Mouse (Mus musculus) liver, embryonic 13.5 days (tissue): ENCODE results near the gene Hexa. TPM values are rescaled to one million over a fixed set of nuclear protein-coding genes. Genes with fewer than 3 reads are reported as not detected.

Experiments used
- ATAC-seq: fragments of 200-750 bp; cut with Nextera tagmentation; 2 replicates; pipeline ENCODE4 v1.8.0; 2017; ENCODE audit warnings: low read depth, mild to moderate bottlenecking, moderate number of reproducible peaks, moderate library complexity
- DNase-seq: peaks from one replicate; pipeline ENCODE4 v3.0.0; 2022
- H3K27ac ChIP-seq: fragments of 300-500 bp; sonication (generic); 2 replicates; pipeline ENCODE4 v1.5.1; 2015; ENCODE audit warnings: moderate library complexity, mild to moderate bottlenecking, inconsistent platforms
- H3K27me3 ChIP-seq: fragments of 300-500 bp; sonication (generic); 2 replicates; pipeline ENCODE4 v1.6.1; 2015; ENCODE audit warnings: mild to moderate bottlenecking, inconsistent platforms
- H3K36me3 ChIP-seq: fragments of 300-500 bp; sonication (generic); 2 replicates; pipeline ENCODE4 v1.6.1; 2015; ENCODE audit warnings: mild to moderate bottlenecking, inconsistent platforms
- H3K4me1 ChIP-seq: fragments of 300-500 bp; sonication (generic); replicated peaks from 2 replicates; pipeline ENCODE4 v1.6.1; 2015; ENCODE audit warnings: inconsistent platforms
- H3K4me2 ChIP-seq: fragments of 300-500 bp; sonication (generic); 2 replicates; pipeline ENCODE4 v1.6.1; 2015; ENCODE audit warnings: inconsistent platforms, mild to moderate bottlenecking, moderate library complexity
- H3K4me3 ChIP-seq: fragments of 300-500 bp; sonication (generic); replicated peaks from 2 replicates; pipeline ENCODE4 v1.5.1; 2015; ENCODE audit warnings: mild to moderate bottlenecking, inconsistent platforms
- H3K9ac ChIP-seq: fragments of 300-500 bp; sonication (generic); 2 replicates; pipeline ENCODE4 v1.6.1; 2015; ENCODE audit warnings: mild to moderate bottlenecking, inconsistent platforms
- H3K9me3 ChIP-seq: fragments of 300-500 bp; sonication (generic); replicated peaks from 2 replicates; pipeline ENCODE4 v1.6.1; 2016; ENCODE audit warnings: inconsistent platforms
- WGBS: fragments of 180-500 bp; shearing (Covaris S2); methylation state at CpG from one replicate; pipeline ENCODE4 v1.1.7; 2015; ENCODE audit not compliant: insufficient replicate concordance; 5-methylcytosine and 5-hydroxymethylcytosine counted together
- polyA plus RNA-seq: library from polyadenylated mRNA; unstranded; fragments of >200 nt; fragmentation: Nextera tagmentation; extraction: Ambion mirVana; gene quantifications from 2 replicates; pipeline ENCODE4 v1.2.1, GENCODE M21; 2015

Gene Hexa
- polyA plus RNA-seq, 1 experiment from 2014 or later, result 32.1 TPM

- no peak for DNase-seq
- Histone ChIP-seq H3K4me2 (no peak overlapping the region), H3K9me3 (no peaks in the 10 kb centered on the region), H3K4me1 (no peaks in the 10 kb centered on the region), H3K27ac (no peak overlapping the region), H3K4me3 (no peak overlapping the region), H3K9ac (no peak overlapping the region), H3K27me3 (no peaks in the 10 kb centered on the region), H3K36me3 (0 out of 2 replicates have a peak, but pooled peaks cover 1% of the 10 kb centered on the region)
- 62% methylated on average over 4 of the region's 4 CpGs for WGBS
- no peak for ATAC-seq
These were observed 14.4 kb downstream of the Hexa start for GRCm38 (mm10) chr9:59553719-59554118.

- WGBS, result 8% methylated on average over 4 of the region's 4 CpGs
- ATAC-seq, result peak; percentile 62; the same call in 1 of the 2 replicates
- 0 out of 2 replicates have a peak, but pooled peaks cover 6% of the 10 kb centered on the region for H3K27me3 ChIP-seq
- peak; percentile 62 for DNase-seq
- H3K4me3 ChIP-seq, result no peak overlapping the region
- H3K4me1 ChIP-seq, result 0 out of 2 replicates have a peak, but pooled peaks cover 3% of the 10 kb centered on the region
- no peak overlapping the region for H3K27ac ChIP-seq
- H3K9ac ChIP-seq, result no peak overlapping the region
- H3K4me2 ChIP-seq, result no peak overlapping the region
- H3K36me3 ChIP-seq, result peaks cover 19% of the 10 kb centered on the region
- H3K9me3 ChIP-seq, result no peaks in the 10 kb centered on the region
These were observed 26.3 kb downstream of the Hexa start for GRCm38 (mm10) chr9:59565600-59565999.

- whole genome bisulfite sequencing, result 17% methylated on average over 6 of the region's 6 CpGs
- peak; percentile 57; the same call in 1 of the 2 replicates for ATAC-seq
- Histone ChIP-seq H3K4me1 (0 out of 2 replicates have a peak, but pooled peaks cover 3% of the 10 kb centered on the region), H3K9ac (no peak overlapping the region), H3K27ac (no peak overlapping the region), H3K36me3 (peaks cover 15% of the 10 kb centered on the region), H3K4me3 (no peak overlapping the region), H3K4me2 (no peak overlapping the region), H3K27me3 (0 out of 2 replicates have a peak, but pooled peaks cover 6% of the 10 kb centered on the region), H3K9me3 (no peaks in the 10 kb centered on the region)
- peak; percentile 45 for DNase-seq
These were observed 27.8 kb downstream of the Hexa start for GRCm38 (mm10) chr9:59567111-59567510.

GRCm38 (mm10) chr9:59571852-59572251, 32.5 kb downstream of the Hexa start:
- no peak for DNase-seq
- H3K9ac ChIP-seq, result no peak overlapping the region
- no peaks in the 10 kb centered on the region for H3K9me3 ChIP-seq
- H3K4me2 ChIP-seq, result no peak overlapping the region
- H3K4me3 ChIP-seq, result no peak overlapping the region
- no peak for ATAC-seq
- H3K4me1 ChIP-seq, result 0 out of 2 replicates have a peak, but pooled peaks cover 3% of the 10 kb centered on the region
- WGBS, result 38% methylated on average over 2 of the region's 2 CpGs
- H3K36me3 ChIP-seq, result no peaks in the 10 kb centered on the region
- no peak overlapping the region for H3K27ac ChIP-seq
- H3K27me3 ChIP-seq, result peaks cover 27% of the 10 kb centered on the region

GRCm38 (mm10) chr9:59577401-59577800, 38.1 kb downstream of the Hexa start:
- Histone ChIP-seq H3K36me3 (no peaks in the 10 kb centered on the region), H3K9ac (no peak overlapping the region), H3K4me3 (peak overlapping the region; percentile 63), H3K4me1 (peaks cover 20% of the 10 kb centered on the region), H3K4me2 (peak overlapping the region; percentile 84), H3K9me3 (no peaks in the 10 kb centered on the region), H3K27me3 (peaks cover 75% of the 10 kb centered on the region), H3K27ac (no peak overlapping the region)
- ATAC-seq (no peak), DNase-seq (no peak)
- 15% methylated on average over 13 of the region's 13 CpGs for WGBS

- H3K27ac ChIP-seq, result no peak within 1 kb of the TSS
- peak within 1 kb of the TSS; percentile 39; the same call in 1 of the 2 replicates for H3K9ac ChIP-seq
- H3K4me3 ChIP-seq, result peak within 1 kb of the TSS; percentile 63
- H3K4me1 ChIP-seq, result peaks cover 20% of the 10 kb centered on the region
- WGBS, result under 1% methylated on average over 50 of the region's 61 CpGs
- DNase-seq, result peak; percentile 88
- ATAC-seq, result peak; percentile 97
- no peaks in the 10 kb centered on the region for H3K36me3 ChIP-seq
- peak within 1 kb of the TSS; percentile 84 for H3K4me2 ChIP-seq
- peaks cover 81% of the 10 kb centered on the region for H3K27me3 ChIP-seq
- no peaks in the 10 kb centered on the region for H3K9me3 ChIP-seq
These were observed 38.6 kb downstream of the Hexa start, which contains the start of gene Celf6 for GRCm38 (mm10) chr9:59577844-59578504. Celf6 (plus strand) TSS chr9:59577917.

GRCm38 (mm10) chr9:59578505-59578867, 39.1 kb downstream of the Hexa start:
- Histone ChIP-seq H3K36me3 (no peaks in the 10 kb centered on the region), H3K4me3 (peak overlapping the region; percentile 63), H3K4me2 (peak overlapping the region; percentile 84), H3K27ac (no peak overlapping the region), H3K9ac (peak overlapping the region; percentile 39; the same call in 1 of the 2 replicates), H3K9me3 (no peaks in the 10 kb centered on the region), H3K4me1 (peaks cover 20% of the 10 kb centered on the region), H3K27me3 (peaks cover 85% of the 10 kb centered on the region)
- DNase-seq (no peak), ATAC-seq (peak; percentile 3; the same call in 1 of the 2 replicates)
- WGBS, result under 1% methylated on average over 20 of the region's 20 CpGs

GRCm38 (mm10) chr9:59584871-59585308, 45.5 kb downstream of the Hexa start:
- Histone ChIP-seq H3K27me3 (peaks cover 97% of the 10 kb centered on the region), H3K9ac (no peak overlapping the region), H3K4me2 (0 out of 2 replicates have a peak overlapping the region, but pooled peaks have one; percentile 24), H3K27ac (no peak overlapping the region), H3K4me1 (no peaks in the 10 kb centered on the region), H3K4me3 (no peak overlapping the region), H3K9me3 (no peaks in the 10 kb centered on the region), H3K36me3 (no peaks in the 10 kb centered on the region)
- DNase-seq, result peak; percentile 28
- ATAC-seq, result no peak
- WGBS, result 7% methylated on average over 13 of the region's 13 CpGs

- 45% methylated on average over 5 of the region's 5 CpGs for WGBS
- H3K27ac ChIP-seq, result no peak overlapping the region
- H3K9ac ChIP-seq, result no peak overlapping the region
- H3K4me2 ChIP-seq, result no peak overlapping the region
- H3K36me3 ChIP-seq, result no peaks in the 10 kb centered on the region
- no peaks in the 10 kb centered on the region for H3K4me1 ChIP-seq
- no peaks in the 10 kb centered on the region for H3K9me3 ChIP-seq
- no peak overlapping the region for H3K4me3 ChIP-seq
- DNase-seq (no peak), ATAC-seq (no peak)
- H3K27me3 ChIP-seq, result peaks cover 90% of the 10 kb centered on the region
These were observed 48.9 kb downstream of the Hexa start for GRCm38 (mm10) chr9:59588252-59588651.

GRCm38 (mm10) chr9:59588710-59589671, 49.7 kb downstream of the Hexa start:
- H3K9me3 ChIP-seq, result no peaks in the 10 kb centered on the region

More at GRCm38 (mm10) chr9:59588710-59589671, 49.7 kb downstream of the Hexa start:
- Histone ChIP-seq H3K36me3 (no peaks in the 10 kb centered on the region), H3K4me1 (no peaks in the 10 kb centered on the region), H3K27ac (no peak overlapping the region), H3K4me3 (no peak overlapping the region), H3K4me2 (no peak overlapping the region), H3K9ac (no peak overlapping the region), H3K27me3 (peaks cover 83% of the 10 kb centered on the region)
- 34% methylated on average over 12 of the region's 12 CpGs for WGBS
- DNase-seq, result no peak
- no peak for ATAC-seq
